Mouse (Mus musculus) limb, embryonic 12.5 days (tissue): ENCODE measurements around the gene Klrb1f. TPM values are rescaled to one million over a fixed set of nuclear protein-coding genes. Genes with fewer than 3 reads are reported as not detected.

ENCODE experiments used
- ATAC-seq: fragments of 200-750 bp; cut with Nextera tagmentation; 2 replicates; pipeline ENCODE4 v1.8.0; 2017; ENCODE audit warnings: low read depth, moderate TSS enrichment; ENCODE audit not compliant: insufficient number of reproducible peaks, insufficient read depth, low FRiP score, low TSS enrichment
- H3K27ac ChIP-seq: fragments of 300-500 bp; sonication (generic); 2 replicates; pipeline ENCODE4 v1.5.1; 2016; ENCODE audit warnings: mild to moderate bottlenecking, moderate library complexity
- H3K27me3 ChIP-seq: fragments of 300-500 bp; sonication (generic); 2 replicates; pipeline ENCODE4 v1.6.1; 2016; ENCODE audit warnings: mild to moderate bottlenecking, moderate library complexity
- H3K36me3 ChIP-seq: fragments of 300-500 bp; sonication (generic); 2 replicates; pipeline ENCODE4 v1.6.1; 2016; ENCODE audit warnings: mild to moderate bottlenecking, moderate library complexity
- H3K4me1 ChIP-seq: fragments of 300-500 bp; sonication (generic); replicated peaks from 2 replicates; pipeline ENCODE4 v1.6.1; 2016
- H3K4me2 ChIP-seq: fragments of 300-500 bp; sonication (generic); 2 replicates; pipeline ENCODE4 v1.6.1; 2016; ENCODE audit warnings: mild to moderate bottlenecking, moderate library complexity
- H3K4me3 ChIP-seq: fragments of 300-500 bp; sonication (generic); replicated peaks from 2 replicates; pipeline ENCODE4 v1.5.1; 2016; ENCODE audit warnings: mild to moderate bottlenecking
- H3K9ac ChIP-seq: fragments of 300-500 bp; sonication (generic); replicated peaks from 2 replicates; pipeline ENCODE4 v1.6.1; 2016; ENCODE audit warnings: mild to moderate bottlenecking, moderate library complexity
- H3K9me3 ChIP-seq: fragments of 300-500 bp; sonication (generic); 2 replicates; pipeline ENCODE4 v1.6.1; 2016; ENCODE audit warnings: mild to moderate bottlenecking, moderate library complexity
- WGBS: fragments of 180-500 bp; shearing (Covaris S2); methylation state at CpG from one replicate; pipeline ENCODE4 v1.1.7; 2016; 5-methylcytosine and 5-hydroxymethylcytosine counted together
- polyA plus RNA-seq: library from polyadenylated mRNA; unstranded; fragments of >200 nt; fragmentation: Nextera tagmentation; extraction: Ambion mirVana; gene quantifications from 2 replicates; pipeline ENCODE4 v1.2.1, GENCODE M21; 2016

Klrb1f gene
- polyA plus RNA-seq, 1 experiment from 2014 or later, result 0.13 TPM

DNA sequence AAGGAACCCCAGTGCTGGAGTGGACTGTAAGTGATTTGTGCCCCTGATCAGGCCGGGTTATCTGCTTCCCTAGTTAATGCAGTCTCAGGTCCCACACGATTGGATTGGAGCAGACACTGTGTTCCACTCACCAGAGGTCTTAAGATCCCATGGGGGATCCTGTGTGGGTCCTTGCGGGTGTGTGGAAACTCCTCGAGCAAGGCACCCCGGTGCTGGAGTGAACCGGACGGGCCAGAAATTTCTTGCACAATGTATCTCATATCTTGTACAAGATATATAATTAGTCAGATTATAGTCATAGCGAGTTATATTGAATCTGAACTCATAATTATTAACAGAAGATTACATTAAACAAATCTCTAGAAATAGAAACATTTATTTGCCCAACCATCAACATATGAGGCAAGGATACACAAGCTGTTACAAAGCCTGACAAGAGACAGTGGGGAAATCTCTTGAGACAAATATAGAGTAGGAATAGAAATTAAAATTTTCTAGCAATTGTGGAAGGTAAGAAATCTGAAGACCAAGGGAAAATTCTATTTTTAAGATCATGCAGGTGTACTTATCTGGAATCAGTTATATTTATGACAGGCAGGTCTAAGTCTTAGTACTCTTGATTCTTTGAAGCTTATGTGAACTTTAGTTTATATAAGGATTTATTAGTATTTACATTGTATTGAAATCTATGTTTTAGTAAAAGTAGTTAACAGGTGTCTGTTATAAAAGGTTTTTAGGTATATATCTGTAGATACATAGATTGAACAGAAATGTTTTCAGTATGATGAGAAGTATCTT is 18.1 kb upstream of the Klrb1f start:
- H3K4me1 ChIP-seq, result no peaks in the 10 kb centered on the region
- no peak overlapping the region for H3K9ac ChIP-seq
- H3K27me3 ChIP-seq, result no peaks in the 10 kb centered on the region
- no peak for ATAC-seq
- no peaks in the 10 kb centered on the region for H3K9me3 ChIP-seq
- WGBS, result 86% methylated on average over 8 of the region's 8 CpGs
- no peaks in the 10 kb centered on the region for H3K36me3 ChIP-seq
- H3K27ac ChIP-seq, result no peak overlapping the region
- no peak overlapping the region for H3K4me2 ChIP-seq
- no peak overlapping the region for H3K4me3 ChIP-seq

GRCm38 (mm10) chr6:129030175-129030824 is 15.4 kb upstream of the Klrb1f start:
- no peaks in the 10 kb centered on the region for H3K9me3 ChIP-seq
- H3K9ac ChIP-seq, result no peak overlapping the region
- WGBS, result 69% methylated on average over 6 of the region's 6 CpGs
- H3K27me3 ChIP-seq, result no peaks in the 10 kb centered on the region
- H3K4me1 ChIP-seq, result no peaks in the 10 kb centered on the region
- H3K4me3 ChIP-seq, result no peak overlapping the region
- no peak overlapping the region for H3K4me2 ChIP-seq
- ATAC-seq, result no peak
- no peak overlapping the region for H3K27ac ChIP-seq
- no peaks in the 10 kb centered on the region for H3K36me3 ChIP-seq

- no peaks in the 10 kb centered on the region for H3K36me3 ChIP-seq
- H3K9ac ChIP-seq, result no peak overlapping the region
- no peak for ATAC-seq
- no peaks in the 10 kb centered on the region for H3K9me3 ChIP-seq
- no peak overlapping the region for H3K4me2 ChIP-seq
- no peak overlapping the region for H3K27ac ChIP-seq
- no peaks in the 10 kb centered on the region for H3K4me1 ChIP-seq
- no peak overlapping the region for H3K4me3 ChIP-seq
- 85% methylated on average over 2 of the region's 2 CpGs for WGBS
- no peaks in the 10 kb centered on the region for H3K27me3 ChIP-seq
These were observed 14.7 kb upstream of the Klrb1f start for GRCm38 (mm10) chr6:129030964-129031363.

DNA sequence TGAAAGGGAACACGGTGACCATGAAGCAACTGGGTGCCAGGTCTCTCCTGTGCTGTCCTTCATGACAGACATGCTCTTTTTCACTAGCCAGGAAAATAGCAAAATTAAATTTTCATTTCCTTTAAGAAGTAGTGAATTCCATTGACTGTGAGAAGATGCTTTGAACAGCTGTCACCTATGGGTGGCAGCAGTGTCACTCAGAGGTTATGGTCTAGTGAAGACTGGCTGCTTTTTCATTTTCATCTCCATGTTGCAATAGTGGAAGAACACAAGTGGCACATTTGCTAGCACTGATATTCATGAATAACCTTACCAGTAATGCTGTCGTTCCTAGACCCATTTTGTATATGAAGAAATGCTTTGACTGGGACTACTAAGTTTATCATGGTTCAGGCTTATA is 12.3 kb upstream of the Klrb1f start:
- no peak for ATAC-seq
- Histone ChIP-seq H3K4me2 (no peak overlapping the region), H3K4me3 (no peak overlapping the region), H3K9me3 (no peaks in the 10 kb centered on the region), H3K36me3 (no peaks in the 10 kb centered on the region), H3K27me3 (no peaks in the 10 kb centered on the region), H3K9ac (no peak overlapping the region), H3K4me1 (no peaks in the 10 kb centered on the region), H3K27ac (no peak overlapping the region)
- 78% methylated on average over 2 of the region's 2 CpGs for WGBS

DNA sequence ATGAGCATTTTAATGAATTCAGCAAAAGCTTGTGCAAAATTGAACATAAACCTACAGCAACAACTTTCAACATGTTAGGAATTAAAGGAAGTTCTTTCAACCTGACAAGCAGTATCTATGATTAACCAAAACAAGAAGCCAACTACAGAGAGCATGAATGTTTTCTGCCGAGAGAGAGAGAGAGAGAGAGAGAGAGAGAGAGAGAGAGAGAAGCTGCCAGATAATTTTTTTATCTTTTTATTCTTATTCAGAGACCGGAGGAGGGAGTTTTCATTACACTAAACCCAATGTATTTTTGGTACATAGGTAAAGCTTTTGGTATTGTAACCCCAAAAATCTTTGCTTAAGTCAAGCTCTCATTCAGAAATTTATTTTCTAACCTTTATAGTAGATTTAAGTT is 10.7 kb upstream of the Klrb1f start:
- no peak overlapping the region for H3K9ac ChIP-seq
- no peaks in the 10 kb centered on the region for H3K4me1 ChIP-seq
- H3K36me3 ChIP-seq, result no peaks in the 10 kb centered on the region
- no peaks in the 10 kb centered on the region for H3K9me3 ChIP-seq
- H3K4me3 ChIP-seq, result no peak overlapping the region
- no peak overlapping the region for H3K4me2 ChIP-seq
- no peaks in the 10 kb centered on the region for H3K27me3 ChIP-seq
- no peak for ATAC-seq
- H3K27ac ChIP-seq, result no peak overlapping the region
- WGBS, result 77% methylated on average over 2 of the region's 2 CpGs

DNA sequence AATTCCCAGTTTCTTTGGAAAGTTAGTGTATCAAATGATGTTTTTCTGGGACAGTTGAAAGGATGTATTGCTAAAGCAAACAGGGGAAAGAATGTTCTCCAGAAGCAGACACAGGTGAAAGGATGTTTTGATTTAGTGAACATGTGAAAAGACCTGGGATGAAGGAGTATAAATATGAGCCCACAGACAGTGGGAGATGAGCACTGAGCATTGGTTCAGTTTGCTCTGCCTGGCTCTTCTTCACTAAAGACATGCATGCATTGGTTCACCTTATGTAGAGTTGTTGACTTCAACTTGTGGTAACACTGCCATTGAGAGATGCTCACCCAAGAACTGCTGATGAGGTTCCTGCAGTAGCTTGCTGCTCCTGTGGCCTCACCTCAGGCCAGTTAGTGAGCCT is 9.4 kb upstream of the Klrb1f start:
- H3K9me3 ChIP-seq, result no peaks in the 10 kb centered on the region
- no peak for ATAC-seq
- H3K27ac ChIP-seq, result no peak overlapping the region
- H3K4me1 ChIP-seq, result no peaks in the 10 kb centered on the region
- H3K9ac ChIP-seq, result no peak overlapping the region
- H3K4me3 ChIP-seq, result no peak overlapping the region
- no peaks in the 10 kb centered on the region for H3K36me3 ChIP-seq
- H3K27me3 ChIP-seq, result no peaks in the 10 kb centered on the region
- H3K4me2 ChIP-seq, result no peak overlapping the region

GRCm38 (mm10) chr6:129036890-129037463 is 8.7 kb upstream of the Klrb1f start:
- no peak overlapping the region for H3K4me2 ChIP-seq
- no peaks in the 10 kb centered on the region for H3K27me3 ChIP-seq
- 87% methylated on average over 2 of the region's 2 CpGs for WGBS
- H3K9me3 ChIP-seq, result no peaks in the 10 kb centered on the region
- H3K27ac ChIP-seq, result no peak overlapping the region
- no peak overlapping the region for H3K9ac ChIP-seq
- no peak for ATAC-seq
- H3K36me3 ChIP-seq, result no peaks in the 10 kb centered on the region
- no peaks in the 10 kb centered on the region for H3K4me1 ChIP-seq
- no peak overlapping the region for H3K4me3 ChIP-seq

DNA sequence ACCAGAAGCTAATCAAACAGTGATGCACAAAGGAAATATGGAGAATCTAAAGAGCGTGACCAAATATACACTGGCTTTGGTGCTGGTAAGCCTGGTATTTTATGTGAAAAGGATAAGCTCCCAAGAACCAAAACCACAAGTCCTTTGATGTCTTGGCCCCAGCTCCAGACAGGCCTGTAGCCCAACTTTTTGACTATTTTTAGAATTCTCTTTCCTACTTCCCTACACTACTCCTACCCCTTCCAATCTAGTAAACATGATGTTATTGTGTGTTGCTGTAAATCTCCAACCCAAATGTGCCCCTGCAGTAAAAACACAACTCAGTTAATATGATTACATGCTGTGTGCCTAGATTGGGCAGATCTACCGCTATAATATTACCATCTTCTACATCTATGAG is 4.2 kb upstream of the Klrb1f start:
- no peaks in the 10 kb centered on the region for H3K4me1 ChIP-seq
- no peak overlapping the region for H3K4me2 ChIP-seq
- no peaks in the 10 kb centered on the region for H3K9me3 ChIP-seq
- H3K9ac ChIP-seq, result no peak overlapping the region
- WGBS, result 93% methylated on average over 2 of the region's 2 CpGs
- H3K27me3 ChIP-seq, result no peaks in the 10 kb centered on the region
- H3K27ac ChIP-seq, result no peak overlapping the region
- H3K36me3 ChIP-seq, result no peaks in the 10 kb centered on the region
- no peak for ATAC-seq
- H3K4me3 ChIP-seq, result no peak overlapping the region

- H3K4me2 ChIP-seq, result no peak overlapping the region
- no peak for ATAC-seq
- no peak overlapping the region for H3K27ac ChIP-seq
- no peaks in the 10 kb centered on the region for H3K27me3 ChIP-seq
- no peak overlapping the region for H3K9ac ChIP-seq
- no peaks in the 10 kb centered on the region for H3K4me1 ChIP-seq
- no peaks in the 10 kb centered on the region for H3K36me3 ChIP-seq
- no peak overlapping the region for H3K4me3 ChIP-seq
- no peaks in the 10 kb centered on the region for H3K9me3 ChIP-seq
These were observed 3.2 kb upstream of the Klrb1f start for GRCm38 (mm10) chr6:129042470-129042869.

DNA sequence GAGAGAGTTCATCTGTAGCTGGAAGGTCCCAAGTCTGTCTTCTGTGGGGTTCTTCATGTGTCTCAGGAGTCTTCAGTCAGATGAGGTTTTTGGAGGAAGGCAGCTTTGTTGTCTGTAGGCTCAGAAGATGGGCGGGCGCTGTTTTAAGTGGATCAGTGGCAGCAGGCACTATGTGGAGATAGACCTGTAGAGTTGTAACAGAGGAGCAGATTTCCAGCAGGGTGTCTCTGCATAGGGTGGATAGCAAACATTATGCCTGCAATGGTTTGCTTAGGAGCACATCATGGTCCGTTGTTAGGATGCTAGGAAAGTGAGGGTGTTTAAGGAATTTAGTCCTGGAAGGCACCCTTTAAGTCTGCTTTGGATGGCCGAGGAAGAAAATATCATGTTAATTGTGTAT is 2.7 kb downstream of the Klrb1f start:
- H3K4me2 ChIP-seq, result no peak overlapping the region; the same call in 1 of the 2 replicates
- no peak overlapping the region for H3K27ac ChIP-seq
- no peak overlapping the region for H3K4me3 ChIP-seq
- H3K9me3 ChIP-seq, result no peaks in the 10 kb centered on the region
- no peaks in the 10 kb centered on the region for H3K27me3 ChIP-seq
- H3K9ac ChIP-seq, result no peak overlapping the region
- WGBS, result 30% methylated on average over 4 of the region's 4 CpGs
- ATAC-seq, result no peak
- H3K4me1 ChIP-seq, result peaks cover 4% of the 10 kb centered on the region
- no peaks in the 10 kb centered on the region for H3K36me3 ChIP-seq

- Histone ChIP-seq H3K4me1 (peaks cover 4% of the 10 kb centered on the region), H3K4me3 (peak overlapping the region; percentile 44), H3K27me3 (no peaks in the 10 kb centered on the region), H3K27ac (no peak overlapping the region), H3K9me3 (no peaks in the 10 kb centered on the region), H3K4me2 (peak overlapping the region; percentile 64), H3K9ac (peak overlapping the region; percentile 57), H3K36me3 (no peaks in the 10 kb centered on the region)
- under 1% methylated on average over 13 of the region's 13 CpGs for WGBS
- ATAC-seq, result peak; percentile 90; the same call in 1 of the 2 replicates
These were observed 3.3 kb downstream of the Klrb1f start for GRCm38 (mm10) chr6:129048857-129049473.
